Mouse (Mus musculus) kidney, adult 9 months (tissue): Measurements from ENCODE around the gene Rufy2.

Experiments used
- DNase-seq: peaks from one replicate; pipeline ENCODE4 v3.0.0; 2022

Gene Rufy2

DNA sequence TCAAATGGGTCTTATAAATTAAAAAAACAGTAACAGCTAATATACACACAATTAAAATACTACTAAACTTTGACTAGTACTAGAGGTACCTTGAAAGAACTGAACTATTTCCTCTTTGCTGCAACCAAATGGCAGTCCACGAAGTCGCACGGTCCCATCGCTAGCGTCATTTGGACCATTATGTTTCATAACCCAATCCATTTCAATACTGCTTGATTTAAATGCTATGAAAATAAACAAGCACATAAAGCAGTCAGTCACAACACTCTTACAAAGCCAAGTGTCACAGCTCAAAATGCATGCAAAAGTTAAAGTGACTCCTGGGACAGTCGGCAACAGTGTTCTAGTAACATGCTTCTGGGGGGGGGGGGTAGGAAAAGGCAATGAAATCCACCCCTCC, 39.3 kb downstream of the Rufy2 start:
- DNase-seq, result no peak

DNA sequence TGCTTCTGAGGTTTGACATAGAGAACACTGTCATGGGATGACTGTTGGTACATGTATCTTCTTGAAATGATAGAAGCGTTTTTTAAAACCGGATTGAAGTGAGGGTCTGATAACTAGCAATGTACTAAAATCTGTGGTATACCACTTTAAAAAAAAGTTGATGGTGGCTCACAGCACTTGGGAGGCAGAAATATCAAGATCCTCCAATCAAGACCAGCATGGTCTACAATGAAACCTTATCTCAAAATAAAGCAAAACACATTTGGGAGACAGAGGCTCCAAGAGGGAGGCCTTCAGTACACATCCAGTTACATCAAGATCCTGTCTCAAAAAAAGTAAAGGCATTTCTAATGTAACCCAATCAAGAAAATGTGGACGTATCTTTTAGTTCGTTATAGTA, 41.7 kb downstream of the Rufy2 start:
- no peak for DNase-seq

DNA sequence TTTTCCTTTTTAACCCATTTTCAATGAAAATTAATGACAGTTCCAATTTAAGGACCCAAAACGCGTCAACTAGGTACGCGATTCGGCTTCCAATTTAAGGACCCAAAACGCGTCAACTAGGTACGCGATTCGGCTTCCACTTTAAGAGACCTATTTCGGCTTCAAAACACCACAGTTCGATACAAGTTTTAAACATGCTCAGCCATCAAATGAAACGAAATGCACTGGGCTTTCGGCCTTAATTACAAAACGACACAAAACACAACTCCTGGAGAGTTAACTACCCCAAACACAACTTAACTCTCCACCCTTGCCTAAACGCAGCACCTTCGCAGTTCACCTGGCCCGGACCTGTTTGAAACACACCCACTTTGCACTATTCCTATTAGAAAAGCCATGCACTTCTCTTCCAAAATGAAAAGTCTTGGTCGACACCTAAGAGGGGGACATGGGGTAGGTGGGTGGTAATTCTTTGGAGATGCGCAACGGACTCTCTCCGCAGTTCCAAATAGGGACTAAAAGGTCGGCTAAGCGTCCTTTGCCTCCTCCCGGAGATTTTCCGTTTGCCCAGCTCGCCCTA, 42.6 kb downstream of the Rufy2 start:
- no peak for DNase-seq

DNA sequence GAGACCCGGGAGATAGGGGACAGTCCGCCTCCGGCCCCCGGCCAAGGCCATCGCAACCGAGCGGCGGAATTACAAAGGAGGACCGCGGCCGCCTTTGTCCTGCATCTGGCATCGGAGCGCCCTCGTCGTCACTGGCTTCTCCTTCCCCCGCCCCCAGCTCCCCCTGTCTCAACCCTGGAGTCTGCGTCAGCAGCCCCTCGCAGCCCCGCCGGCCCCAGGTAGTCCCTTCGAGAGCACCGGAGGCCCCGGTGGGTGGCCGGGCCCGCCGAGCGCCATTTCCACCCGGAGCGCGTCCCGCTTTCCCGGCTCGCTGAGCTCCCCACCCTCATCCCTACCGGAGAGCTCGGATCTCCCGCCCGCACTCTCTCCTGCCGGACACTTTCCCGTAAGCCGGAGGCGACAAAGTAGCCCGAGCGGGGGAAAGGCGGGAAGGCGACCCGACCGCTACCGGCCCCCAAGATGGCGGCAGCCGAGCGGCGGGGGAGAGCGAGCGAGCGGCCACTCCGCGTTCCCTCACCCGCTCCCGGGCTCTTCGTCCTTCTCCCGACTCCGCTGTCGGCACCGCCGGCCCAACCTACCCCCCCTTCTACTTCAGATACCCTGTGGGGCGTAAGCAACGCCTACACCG, 43.2 kb downstream of the Rufy2 start:
- peak; percentile 59 for DNase-seq

DNA sequence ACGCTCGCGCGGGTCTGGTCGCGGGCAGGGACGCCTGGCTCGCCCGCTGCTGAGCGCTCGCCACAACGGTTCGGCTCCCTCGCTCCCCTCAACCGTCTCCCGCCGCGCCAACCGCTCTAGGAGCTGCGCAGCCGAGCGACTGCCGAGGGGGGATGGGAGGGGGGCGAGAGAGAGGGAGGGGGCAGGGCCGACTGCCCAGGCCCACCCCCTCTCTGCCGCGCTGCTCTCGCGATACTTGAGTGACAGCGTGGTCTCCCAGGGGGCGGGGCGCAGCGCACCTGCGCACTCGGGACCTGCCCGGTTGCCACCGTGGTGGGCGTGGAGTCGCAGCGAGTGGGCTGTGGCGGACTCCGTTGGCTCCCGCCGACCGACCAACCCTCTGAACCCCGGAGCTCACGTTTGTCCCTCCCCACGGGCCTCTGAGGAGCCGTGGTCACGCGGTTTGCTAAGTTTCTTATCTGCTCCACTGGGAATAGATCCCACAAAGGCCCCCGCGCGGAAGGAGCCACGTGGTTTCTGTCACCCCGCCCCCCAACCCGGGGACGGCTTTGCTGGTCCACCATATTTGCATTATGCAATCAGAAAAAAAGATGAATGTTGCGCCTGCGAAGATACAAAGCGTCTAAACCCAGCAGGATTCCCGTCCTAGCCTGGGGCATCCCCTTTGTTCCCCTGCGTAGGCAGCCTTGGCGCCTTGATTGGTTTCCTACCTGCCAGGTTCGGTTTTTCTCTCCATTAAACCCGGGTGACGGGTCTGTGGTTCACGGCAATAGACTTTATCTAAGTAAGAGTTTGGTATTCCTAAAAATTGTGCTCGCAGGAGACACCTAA, 43.9 kb downstream of the Rufy2 start, which contains the start of the genes Hnrnph3 and Pbld2:
Gene Hnrnph3 (minus strand): TSS at position 469 of the 831 bp plus-strand sequence.
Gene Pbld2 (plus strand): TSS at position 567 of the 831 bp plus-strand sequence.
- peak; percentile 99 for DNase-seq

DNA sequence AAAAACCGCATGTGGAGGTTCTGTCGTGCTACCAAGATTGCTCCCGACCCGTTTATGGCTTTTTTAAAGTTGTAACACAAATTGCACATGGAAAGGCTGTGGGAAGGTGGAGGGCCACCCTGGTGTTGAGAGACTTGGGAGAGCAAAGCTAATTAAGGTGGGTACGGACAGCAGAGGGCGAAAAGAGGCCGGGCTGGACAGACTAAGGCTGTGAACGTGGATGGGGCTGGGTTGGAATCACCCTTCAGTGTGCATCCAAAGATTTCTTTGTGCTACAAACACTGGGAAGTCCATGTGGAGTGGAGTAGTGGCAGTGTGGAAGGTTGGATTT, 44.5 kb downstream of the Rufy2 start:
- peak; percentile 84 for DNase-seq

DNA sequence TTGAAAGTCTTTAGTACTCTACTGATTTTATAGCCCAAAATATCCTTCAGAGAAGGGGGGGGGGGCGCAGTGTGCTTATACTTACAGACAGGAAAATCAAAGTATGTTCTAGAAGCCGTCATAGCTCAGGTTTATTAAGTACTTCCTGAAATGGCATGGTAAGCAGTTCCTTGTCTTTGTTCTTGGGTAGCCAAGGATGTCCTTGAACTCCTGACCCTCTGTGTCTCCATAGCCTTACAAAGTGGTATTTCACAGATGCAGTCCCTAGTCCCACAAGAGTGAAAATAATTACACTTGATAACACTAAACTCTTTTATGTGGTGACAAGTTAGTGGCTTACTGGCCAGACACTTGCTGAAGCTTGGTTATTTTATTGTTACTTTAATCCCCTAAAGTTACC, 45.0 kb downstream of the Rufy2 start:
- peak; percentile 41 for DNase-seq

DNA sequence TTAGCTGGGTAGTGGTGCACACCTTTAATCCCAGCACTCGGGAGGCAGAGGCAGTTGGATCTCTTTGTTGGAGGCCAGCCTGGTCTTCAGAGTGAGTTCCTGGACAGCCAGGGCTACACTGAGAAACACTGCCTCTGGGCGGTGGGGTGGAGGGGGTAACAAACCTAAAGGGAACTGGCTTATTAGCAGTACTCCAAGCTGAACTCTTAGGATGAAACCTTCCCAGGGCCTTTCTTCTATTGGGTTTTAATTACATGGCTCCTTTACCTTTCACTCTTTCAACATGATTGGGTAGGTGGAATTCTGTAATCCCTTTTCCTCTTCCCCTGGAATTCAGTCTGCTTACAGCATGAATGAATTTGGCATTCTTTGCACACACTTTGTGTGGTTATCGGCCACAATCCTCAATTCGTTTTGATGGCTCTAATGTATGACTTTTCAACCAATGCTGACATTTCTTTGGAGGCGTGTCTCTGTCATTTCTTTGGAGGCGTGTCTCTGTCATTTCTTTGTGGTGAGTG, 45.5 kb downstream of the Rufy2 start:
- no peak for DNase-seq

DNA sequence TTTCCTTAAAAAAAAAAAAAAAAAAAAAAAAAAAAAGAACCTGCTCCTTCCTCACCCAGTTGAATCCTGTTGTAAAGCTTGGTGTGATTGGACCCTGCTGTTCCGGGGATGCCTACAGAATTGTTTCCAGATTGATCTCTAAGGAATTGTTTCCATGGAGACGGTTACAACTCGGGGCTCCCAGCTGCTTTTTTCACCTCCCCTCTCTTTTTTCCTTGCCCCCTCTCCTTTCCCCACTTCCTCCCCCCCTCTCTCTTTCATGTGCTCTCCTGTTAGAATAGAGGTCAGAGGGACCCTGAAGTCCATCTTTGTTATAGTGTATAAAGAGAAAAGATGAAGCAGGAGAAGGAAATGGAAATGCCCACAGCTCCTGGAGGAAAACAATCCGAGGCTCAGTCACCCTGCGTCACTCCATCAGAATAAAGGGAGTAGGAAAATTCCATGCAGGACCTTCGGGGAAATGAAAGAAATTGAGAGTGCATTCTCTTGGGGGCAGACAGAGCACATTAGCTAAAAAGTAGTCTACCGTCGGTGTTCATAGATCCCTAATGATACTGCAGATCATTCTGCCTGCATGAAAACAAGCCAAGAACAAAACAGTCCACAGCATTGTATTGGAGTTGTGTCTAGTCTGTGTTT, 46.3 kb downstream of the Rufy2 start:
- no peak for DNase-seq

DNA sequence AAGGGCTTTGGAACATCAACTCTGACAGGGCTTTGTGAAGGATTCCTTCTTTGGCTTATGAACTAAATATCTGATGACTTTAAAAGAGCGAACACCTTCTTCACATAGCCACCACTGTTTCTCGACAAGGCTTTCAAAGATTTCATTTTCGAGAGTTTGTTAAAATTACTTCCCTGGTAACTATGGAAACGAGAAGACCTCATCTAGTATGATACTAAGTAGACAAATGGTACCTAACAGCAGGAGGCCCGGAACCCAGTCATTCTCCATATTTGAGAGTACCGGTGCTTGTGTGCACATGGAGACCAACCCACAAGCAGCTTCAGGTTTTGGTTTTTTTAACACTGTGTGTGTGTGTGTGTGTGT, 46.8 kb downstream of the Rufy2 start:
- no peak for DNase-seq

DNA sequence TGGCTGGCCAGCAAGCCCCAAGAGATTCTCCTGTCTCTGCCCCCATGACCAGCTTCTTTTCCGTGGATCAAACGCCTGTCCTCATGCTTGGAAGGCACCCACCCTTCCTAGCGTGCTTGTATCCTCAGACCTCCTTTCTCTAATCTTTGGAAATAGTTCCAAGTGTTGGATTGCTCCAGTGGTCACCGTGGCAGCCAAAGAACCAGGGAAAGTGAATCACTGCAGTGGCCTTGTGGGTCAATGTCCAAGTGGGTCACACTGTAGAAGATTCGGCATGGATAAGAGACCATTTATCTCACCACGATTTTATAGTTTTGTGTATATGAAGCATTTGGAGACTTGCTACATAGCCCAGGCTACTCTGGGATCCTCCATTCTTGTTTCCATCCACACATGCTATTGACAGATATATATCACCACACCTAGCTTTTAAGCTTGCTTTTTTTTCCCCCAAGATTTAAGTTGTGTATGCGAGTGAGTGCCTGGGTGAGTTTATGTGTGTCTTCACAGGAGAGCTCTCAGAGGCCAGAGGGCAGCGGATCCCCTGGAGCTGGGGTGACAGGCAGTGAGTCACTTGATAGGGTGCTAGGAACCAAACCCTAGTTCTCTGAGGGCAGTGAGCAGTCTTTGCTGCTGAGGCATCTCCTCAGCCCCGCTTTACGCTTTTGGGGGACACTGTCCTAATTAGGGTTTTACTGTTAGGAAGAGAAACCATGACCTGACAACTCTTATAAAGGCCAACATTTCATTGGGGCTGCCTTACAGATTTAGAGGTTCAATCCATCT, 47.5 kb downstream of the Rufy2 start:
- DNase-seq, result no peak

DNA sequence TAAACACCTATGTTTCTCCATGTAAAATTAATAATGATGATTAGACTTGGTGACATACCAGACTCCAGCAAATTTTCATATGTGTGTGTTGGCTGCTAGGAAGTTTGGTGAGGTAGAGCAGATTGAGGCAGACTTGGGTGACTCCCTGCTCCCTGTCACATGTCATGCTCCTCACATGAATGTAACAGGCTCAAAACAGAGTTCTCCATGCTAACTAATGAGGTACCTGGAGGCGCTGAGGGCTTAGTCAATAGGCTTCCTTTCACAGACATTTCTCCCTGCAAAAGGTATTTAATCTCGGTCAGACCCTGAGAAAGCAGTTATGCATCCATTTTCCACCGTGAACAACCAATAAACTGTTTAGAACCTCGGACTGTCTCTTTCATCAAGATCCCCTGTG, 48.4 kb downstream of the Rufy2 start:
- DNase-seq, result no peak

DNA sequence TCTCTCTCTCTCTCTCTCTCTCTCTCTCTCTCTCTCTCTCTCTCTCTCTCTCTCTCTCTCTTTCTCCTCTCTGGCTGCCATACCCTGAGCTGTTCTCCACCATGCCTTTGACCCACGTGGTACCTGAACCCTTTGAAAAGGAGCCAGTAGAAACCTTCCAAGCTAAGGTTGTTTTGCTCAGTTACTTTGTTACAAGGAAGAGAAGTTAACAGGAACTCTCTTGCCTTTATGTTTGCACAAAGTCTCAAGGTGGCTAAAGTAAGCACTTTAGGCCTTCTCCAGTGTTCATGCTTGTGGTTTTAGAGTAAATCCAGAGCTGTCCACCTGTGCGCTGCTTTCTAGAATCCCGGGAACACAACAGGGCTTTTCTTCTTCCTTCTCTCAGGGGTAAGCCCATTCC, 52.2 kb downstream of the Rufy2 start:
- no peak for DNase-seq

DNA sequence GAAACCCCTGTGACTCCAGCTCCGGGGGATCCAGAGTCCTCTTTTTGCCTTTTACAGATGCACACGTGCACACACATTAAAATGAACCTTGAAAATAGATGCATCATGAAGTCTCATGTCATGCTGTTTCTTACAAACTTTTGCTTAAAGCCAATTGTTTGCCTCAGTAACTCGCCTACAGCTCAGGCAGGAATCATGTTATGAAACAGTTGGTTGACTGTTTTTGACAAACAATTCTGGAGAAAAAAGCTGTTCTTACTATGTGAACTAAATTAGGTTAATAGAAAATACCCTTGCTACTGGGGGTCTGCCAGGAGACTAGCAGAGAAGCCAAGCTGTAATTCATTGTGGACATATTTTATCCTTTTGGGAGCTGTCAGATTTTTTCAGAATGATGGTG, 52.9 kb downstream of the Rufy2 start:
- DNase-seq, result no peak

DNA sequence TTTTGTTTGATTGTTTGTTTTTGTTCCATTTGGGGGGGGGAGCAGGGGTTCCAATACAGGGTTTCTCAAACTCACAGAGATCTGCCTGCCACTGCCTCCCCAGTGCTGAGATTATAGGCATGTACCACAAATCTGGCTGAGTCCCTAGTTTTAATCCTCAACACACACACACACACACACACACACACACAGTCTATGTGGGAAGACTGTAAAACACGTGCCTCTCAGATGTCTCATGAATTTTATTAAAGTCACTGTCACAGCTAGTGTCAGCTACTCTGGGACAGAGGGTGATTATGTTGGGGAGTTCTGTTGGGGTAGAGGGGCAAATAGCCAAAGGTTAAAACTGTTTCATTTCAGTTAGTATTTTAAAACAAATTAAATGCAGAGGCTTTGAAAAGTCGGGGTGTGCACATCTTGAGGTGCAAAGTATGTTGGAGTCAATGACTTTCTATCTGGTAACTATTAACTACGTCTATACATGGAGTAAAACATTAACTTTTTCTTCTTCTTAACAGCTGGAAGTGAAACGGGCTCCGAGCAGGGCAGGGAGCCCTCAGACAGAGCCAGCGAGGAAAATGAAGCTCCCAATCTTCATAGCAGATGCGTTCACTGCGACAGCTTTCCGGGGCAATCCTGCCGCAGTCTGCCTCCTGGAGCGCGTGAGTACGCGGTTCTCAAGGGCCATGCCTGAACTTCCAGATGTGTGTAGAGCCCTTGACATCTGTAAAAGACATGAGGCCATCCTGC, 58.7 kb downstream of the Rufy2 start:
- peak; percentile 47 for DNase-seq

DNA sequence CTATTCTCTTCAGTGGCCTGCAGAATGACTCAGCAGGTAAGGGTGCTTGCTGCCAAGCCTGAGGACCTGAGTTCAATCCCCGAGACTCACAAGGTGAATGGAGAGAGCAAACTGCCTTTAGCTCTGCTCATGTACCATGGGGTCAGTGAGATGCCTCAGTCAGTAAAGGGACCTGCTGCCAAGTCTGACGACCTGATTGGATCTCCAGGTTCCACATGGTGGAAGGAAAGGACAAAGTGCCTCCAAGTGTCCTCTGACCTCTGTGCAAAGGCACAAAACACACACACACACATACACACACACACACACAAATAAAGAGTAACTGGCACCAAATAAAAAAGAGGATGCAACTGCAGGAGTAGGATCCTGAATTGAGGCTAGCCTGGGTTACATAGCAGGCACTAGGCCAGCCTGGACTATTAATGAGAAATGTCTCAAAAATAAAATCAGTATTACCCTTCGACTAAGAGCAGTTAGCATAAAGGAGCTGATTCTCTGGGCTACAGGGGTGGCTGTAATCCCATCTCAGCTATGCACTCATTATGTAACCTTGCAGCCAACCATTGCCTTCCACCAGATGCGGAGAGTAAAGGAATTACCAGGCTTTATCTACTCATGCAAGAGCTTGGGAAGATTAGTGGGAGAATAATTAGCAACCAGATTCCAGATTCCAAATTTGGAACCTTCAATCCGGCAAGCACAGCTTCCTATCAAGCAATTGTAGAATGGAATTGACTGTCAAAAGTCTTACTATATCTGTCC, 60.0 kb downstream of the Rufy2 start:
- peak; percentile 62 for DNase-seq

DNA sequence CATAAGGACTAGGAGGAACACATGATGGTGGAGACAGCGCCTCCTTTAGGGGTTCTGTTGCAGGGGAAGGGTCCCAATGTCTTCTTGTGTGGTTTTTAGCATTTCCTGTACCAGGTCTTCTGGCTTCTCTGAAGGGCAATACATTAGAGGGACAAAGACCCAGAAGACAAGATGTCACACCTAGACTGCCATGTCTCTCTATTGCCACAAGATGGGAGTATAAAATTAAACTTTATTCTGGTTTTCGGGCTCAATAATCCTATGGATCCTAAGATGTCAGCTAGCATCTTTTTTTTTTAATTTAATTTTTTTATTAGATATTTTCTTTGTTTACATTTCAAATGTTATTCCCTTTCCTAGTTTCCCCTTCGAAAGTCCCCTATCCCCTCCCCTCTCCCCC, 63.1 kb downstream of the Rufy2 start:
- no peak for DNase-seq

DNA sequence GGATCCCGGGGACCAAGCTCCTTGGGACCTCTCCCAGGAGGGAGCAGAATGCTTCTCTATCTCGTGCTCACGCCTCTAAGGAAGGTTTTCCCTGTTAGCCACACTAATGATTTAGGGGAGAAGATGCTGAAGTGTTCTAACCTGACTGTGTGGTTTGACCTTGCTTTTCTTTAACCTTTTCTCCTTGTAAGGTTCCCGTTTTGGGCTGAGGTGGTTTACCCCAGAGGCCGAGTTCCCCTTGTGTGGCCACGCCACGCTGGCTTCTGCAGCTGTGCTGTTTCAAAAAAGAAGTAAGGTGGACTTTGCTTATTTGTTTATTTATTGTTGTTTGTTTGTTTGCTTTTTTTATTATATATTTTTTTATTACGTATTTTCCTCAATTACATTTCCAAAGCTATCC, 67.7 kb downstream of the Rufy2 start:
- DNase-seq, result no peak

DNA sequence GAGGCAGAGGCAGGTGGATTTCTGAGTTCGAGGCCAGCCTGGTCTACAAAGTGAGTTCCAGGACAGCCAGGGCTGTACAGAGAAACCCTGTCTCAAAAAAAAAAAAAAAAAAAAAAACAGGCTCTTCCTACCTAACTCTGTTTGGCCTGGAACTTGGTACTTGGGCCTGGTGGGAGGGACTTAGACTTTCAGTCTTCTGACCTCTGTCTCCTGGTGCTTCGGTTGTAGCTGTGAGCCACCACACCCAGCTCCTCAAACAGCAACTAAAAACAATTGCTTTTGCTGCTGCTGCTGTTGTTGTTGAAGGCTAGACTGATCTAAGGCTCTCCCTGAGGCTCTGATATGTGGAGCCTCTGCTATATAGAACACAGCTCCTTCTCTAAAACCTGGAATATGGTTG, 69.1 kb downstream of the Rufy2 start:
- DNase-seq, result peak; percentile 62

DNA sequence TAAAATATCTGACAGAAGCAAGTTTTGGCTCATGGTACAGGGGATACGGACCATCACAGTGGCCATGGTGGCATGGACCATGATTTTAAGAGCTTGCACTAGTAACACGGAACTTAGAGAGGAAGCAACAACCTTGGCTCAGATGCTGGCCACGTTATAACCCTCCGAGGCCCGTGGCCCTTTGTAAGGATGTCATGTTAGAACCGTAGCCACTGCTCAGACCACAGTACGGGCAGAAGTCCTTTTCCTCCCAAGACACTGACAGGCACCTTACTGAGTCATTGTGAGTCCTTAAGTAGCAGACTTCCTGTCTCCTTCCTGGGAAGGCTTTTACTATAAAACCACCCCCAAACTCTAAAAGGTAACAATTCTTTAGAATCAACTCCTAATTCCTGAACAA, 71.2 kb downstream of the Rufy2 start:
- no peak for DNase-seq

DNA sequence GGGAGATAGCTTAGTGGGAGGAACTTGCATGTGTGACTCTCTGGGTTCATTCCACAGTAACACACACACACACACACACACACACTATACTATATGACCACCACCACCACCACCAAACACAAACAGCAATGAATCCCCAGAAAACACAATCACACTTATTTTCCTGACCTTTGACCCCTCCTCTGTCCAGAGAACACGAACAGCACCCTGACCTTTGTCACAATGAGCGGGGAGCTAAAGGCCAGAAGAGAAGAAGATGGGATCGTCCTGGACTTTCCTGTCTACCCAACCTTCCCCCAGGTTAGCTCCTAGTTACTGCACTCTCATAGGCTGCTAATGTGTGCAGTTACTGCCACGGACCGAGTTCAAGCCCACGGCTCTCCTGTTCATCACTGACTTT, 72.0 kb downstream of the Rufy2 start:
- DNase-seq, result peak; percentile 50
